Mouse (Mus musculus): ENCODE data around the gene Lmf2.

Gene Lmf2

GRCm38 (mm10) chr15:89316146-89316545 is 39.3 kb downstream of the Lmf2 start:
- DNase-seq (ENCODE audit: low read depth, low spot score): no peak

- DNase-seq (ENCODE audit: low read depth, low spot score): peak; percentile 86
These were observed 40.2 kb downstream of the Lmf2 start, which contains the start of gene Sbf1 for GRCm38 (mm10) chr15:89315190-89315731. Gene Sbf1, minus strand, starts transcription at chr15:89315311.

GRCm38 (mm10) chr15:89314511-89315189 is 40.8 kb downstream of the Lmf2 start:
- no peak for DNase-seq (ENCODE audit: low read depth, low spot score)

- no peak for DNase-seq (ENCODE audit: low read depth, low spot score)
These were observed 41.4 kb downstream of the Lmf2 start for GRCm38 (mm10) chr15:89314107-89314506.

GRCm38 (mm10) chr15:89313359-89313758 is 42.1 kb downstream of the Lmf2 start:
- DNase-seq (ENCODE audit: low read depth, low spot score): no peak

- DNase-seq (ENCODE audit: low read depth, low spot score): no peak
These were observed 45.4 kb downstream of the Lmf2 start for GRCm38 (mm10) chr15:89309962-89310498.

GRCm38 (mm10) chr15:89308406-89309139 is 46.9 kb downstream of the Lmf2 start:
- DNase-seq (ENCODE audit: low read depth, low spot score): no peak

- DNase-seq (ENCODE audit: low read depth, low spot score): no peak
These were observed 48.0 kb downstream of the Lmf2 start for GRCm38 (mm10) chr15:89307461-89307860.

- DNase-seq (ENCODE audit: low read depth, low spot score): no peak
These were observed 49.5 kb downstream of the Lmf2 start for GRCm38 (mm10) chr15:89305966-89306365.
